Mouse (Mus musculus) cortical plate, adult 2 months (tissue): ENCODE measurements at regions not wholly inside any gene's neighbourhood (a gene's known extent, or its start where the extent isn't known, plus 50 kb on each side); places are given as distances from the start of the nearest gene placed in this dataset.

Source experiments
- CTCF ChIP-seq: fragments of 200-500 bp; IDR thresholded peaks from 2 replicates; pipeline ENCODE4 v1.5.1; 2011; ENCODE audit warnings: mild to moderate bottlenecking, control low read depth, low read length; ENCODE audit not compliant: insufficient read depth; ENCODE audit errors: extremely low read depth
- POLR2A ChIP-seq: fragments of 200-500 bp; IDR thresholded peaks from 2 replicates; pipeline ENCODE4 v1.6.1; 2011; ENCODE audit warnings: mild to moderate bottlenecking, low read length, control low read depth; ENCODE audit not compliant: insufficient read depth; ENCODE audit errors: extremely low read depth

GRCm38 (mm10) chr2:72629691-72630461 is 153.9 kb downstream of the Cdca7 start:
- no peak for TF ChIP-seq POLR2A
- no peak for TF ChIP-seq CTCF
